Mouse (Mus musculus) megakaryocyte, adult 5-6 weeks (primary cell): ENCODE data around the gene Myom3. TPM values are rescaled to one million over a fixed set of nuclear protein-coding genes. Genes with fewer than 3 reads are reported as not detected.
A peak's percentile ranks its signal among the peaks of the same experiment; 100 is the strongest.

Source experiments
- ATAC-seq: 2 replicates; pipeline ENCODE4 v1.8.0; 2016; ENCODE audit warnings: mild to moderate bottlenecking, inconsistent platforms; ENCODE audit not compliant: poor library complexity, severe bottlenecking
- total RNA-seq, 2 experiments: library from RNA; stranded (forward) in 1 of 2; stranded (reverse) in 1 of 2; fragments of 153-499, 151-499 nt in 1 of 2; fragments of 221-1000, 200-1000 nt in 1 of 2; gene quantifications; 2 replicates each; pipeline versions ENCODE4 v1.2.3 to v1.2.4; 2015 to 2017

Gene Myom3
- total RNA-seq, 2 experiments from 2014 or later, result not detected

GRCm38 (mm10) chr4:135854630-135855029, 95.1 kb downstream of the Myom3 start:
- ATAC-seq, result no peak

- peak; percentile 30; the same call in 1 of the 2 replicates for ATAC-seq
Observed at GRCm38 (mm10) chr4:135855080-135855479, 95.6 kb downstream of the Myom3 start.

DNA sequence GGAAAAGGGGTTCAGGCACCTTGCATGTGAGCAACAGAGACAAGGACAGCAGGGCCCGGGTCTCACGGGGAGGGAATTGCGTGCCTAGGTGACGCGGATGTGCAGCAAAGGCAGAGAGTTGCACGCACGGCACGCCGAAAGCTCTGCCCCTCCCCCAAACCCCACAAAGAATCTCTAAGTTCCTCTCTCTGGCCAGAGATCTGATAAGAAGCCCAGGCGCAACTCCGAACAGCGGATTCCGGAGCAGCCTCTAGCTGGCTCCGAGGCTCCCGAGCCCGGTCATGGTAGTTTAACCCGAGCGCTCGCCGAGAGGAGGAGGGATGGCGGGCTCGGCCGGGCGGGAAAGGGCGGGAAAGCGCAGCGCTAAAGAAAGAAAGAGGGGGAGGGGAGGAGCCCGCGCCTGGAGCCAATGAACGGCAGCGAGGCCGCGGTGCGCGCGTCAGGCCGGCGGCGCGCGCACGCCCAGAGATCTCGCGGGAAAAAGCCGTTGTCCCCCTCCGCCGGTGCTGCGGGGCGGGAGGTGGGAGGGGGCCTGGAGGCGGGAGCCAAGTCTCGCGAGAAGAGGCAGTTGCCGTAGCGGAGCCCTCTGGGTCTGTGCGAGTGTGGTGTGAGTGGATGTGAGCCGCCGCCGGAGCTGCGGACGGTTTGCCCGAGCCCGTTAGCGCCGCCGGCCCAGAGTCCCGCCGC, 96.2 kb downstream of the Myom3 start, which contains the start of gene Srsf10:
Gene Srsf10 (plus strand): TSS at position 212 of the 687 bp plus-strand sequence.
- ATAC-seq, result peak; percentile 87

DNA sequence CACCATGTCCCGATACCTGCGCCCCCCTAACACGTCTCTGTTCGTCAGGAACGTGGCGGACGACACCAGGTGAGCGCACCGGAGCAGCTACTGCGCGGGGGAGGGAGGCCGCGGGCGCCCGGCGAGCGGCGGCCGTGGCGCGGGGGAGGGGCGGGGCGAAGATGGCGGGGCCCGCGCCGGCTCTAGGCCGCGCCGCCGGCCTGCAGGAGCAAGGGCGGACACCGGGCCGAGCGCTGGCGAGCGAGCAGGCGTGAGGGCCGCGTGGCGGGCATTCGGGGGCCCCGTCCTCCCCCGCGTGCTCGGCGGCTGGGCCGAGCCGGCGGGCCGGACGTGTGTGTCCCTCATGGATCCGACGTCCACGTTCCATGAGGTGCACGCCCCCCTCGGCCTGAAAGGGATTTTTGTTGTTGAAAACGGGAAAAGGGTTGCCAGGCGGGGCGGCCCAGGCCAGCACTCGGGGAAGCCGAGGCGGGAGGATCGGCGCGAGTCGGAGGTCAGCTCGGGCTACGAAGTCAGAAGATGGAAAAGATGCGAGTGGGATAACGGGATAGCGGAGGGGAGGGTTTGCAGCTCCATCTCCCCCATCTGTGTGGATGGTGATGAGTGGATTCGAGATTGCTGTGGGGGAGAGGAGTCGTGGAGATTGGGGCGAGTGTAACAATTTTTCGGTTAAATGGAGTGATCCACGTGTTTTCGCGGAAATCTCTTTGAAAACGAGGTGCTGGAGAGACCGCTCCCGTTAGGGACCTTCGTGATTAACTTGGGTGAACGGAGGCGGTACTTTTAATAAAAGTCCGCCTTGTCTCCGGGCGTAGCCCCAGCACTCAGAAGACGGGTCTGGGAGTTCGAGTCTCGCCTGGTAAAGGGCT, 96.9 kb downstream of the Myom3 start:
- peak; percentile 13 for ATAC-seq

- ATAC-seq, result no peak
Observed at GRCm38 (mm10) chr4:135857597-135858186, 98.2 kb downstream of the Myom3 start.

Other genes with a start within 250 kb of the Myom3 start
- gene Grhl3, start 186.1 kb upstream of the Myom3 start, total RNA-seq (2015), result not detected in 2 replicates
- not detected in 2 replicates for gene Grhl3, start 186.1 kb upstream of the Myom3 start, total RNA-seq (2017)
- 8.6 and 10.8 TPM in 2 replicates for gene Ifnlr1, start 73.4 kb upstream of the Myom3 start, total RNA-seq (2015)
- gene Ifnlr1, start 73.4 kb upstream of the Myom3 start, total RNA-seq (2017), result 2.8 and 4.8 TPM in 2 replicates
- gene Il22ra1, start 31.5 kb upstream of the Myom3 start, total RNA-seq (2015), result not detected in 2 replicates
- not detected in 2 replicates for gene Il22ra1, start 31.5 kb upstream of the Myom3 start, total RNA-seq (2017)
- 104 and 125 TPM in 2 replicates for gene Srsf10, start 96.0 kb downstream of the Myom3 start, total RNA-seq (2015)
- gene Srsf10, start 96.0 kb downstream of the Myom3 start, total RNA-seq (2017), result 130 and 147 TPM in 2 replicates
- 248 and 273 TPM in 2 replicates for gene Pnrc2, start 114.1 kb downstream of the Myom3 start, total RNA-seq (2015)
- 249 and 251 TPM in 2 replicates for gene Pnrc2, start 114.1 kb downstream of the Myom3 start, total RNA-seq (2017)
- 15.2 and 16.9 TPM in 2 replicates for gene Cnr2, start 135.7 kb downstream of the Myom3 start, total RNA-seq (2015)
- 18.8 and 20.7 TPM in 2 replicates for gene Cnr2, start 135.7 kb downstream of the Myom3 start, total RNA-seq (2017)
- 72.1 and 86.7 TPM in 2 replicates for gene Fuca1, start 161.0 kb downstream of the Myom3 start, total RNA-seq (2015)
- gene Fuca1, start 161.0 kb downstream of the Myom3 start, total RNA-seq (2017), result 143 and 189 TPM in 2 replicates
- gene Hmgcl, start 186.7 kb downstream of the Myom3 start, total RNA-seq (2015), result 60.7 and 76.8 TPM in 2 replicates
- gene Hmgcl, start 186.7 kb downstream of the Myom3 start, total RNA-seq (2017), result 54.9 and 60.4 TPM in 2 replicates
- 6.4 and 7.6 TPM in 2 replicates for gene Gale, start 204.0 kb downstream of the Myom3 start, total RNA-seq (2015)
- gene Gale, start 204.0 kb downstream of the Myom3 start, total RNA-seq (2017), result 10.0 and 11.6 TPM in 2 replicates
- 49.7 and 51.4 TPM in 2 replicates for gene Lypla2, start 212.9 kb downstream of the Myom3 start, total RNA-seq (2015)
- 21.4 and 25.3 TPM in 2 replicates for gene Lypla2, start 212.9 kb downstream of the Myom3 start, total RNA-seq (2017)
- 14.9 and 18.5 TPM in 2 replicates for gene Pithd1, start 227.5 kb downstream of the Myom3 start, total RNA-seq (2015)
- 20.6 and 26.2 TPM in 2 replicates for gene Pithd1, start 227.5 kb downstream of the Myom3 start, total RNA-seq (2017)